16 mouse cellular contexts compared by ENCODE assay signal in the genomic region with DNA sequence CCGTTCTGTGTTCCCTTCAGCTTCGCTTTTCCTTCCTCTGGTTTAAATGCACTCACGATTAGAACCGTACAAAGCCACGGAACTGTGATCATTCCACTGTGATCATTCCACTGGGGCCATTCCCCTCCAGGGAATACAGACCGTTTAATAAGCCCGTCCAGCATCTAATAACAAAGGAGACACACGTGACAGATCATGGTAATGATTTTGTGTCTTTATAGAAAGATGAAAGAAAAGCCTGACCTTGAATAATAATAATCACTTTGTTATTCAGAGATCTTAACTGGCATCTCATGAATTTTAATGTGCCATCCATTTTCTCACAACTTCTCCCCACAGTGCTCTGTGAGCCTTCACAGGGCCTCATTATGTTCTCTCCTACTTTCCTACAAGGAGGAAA. TPM values are rescaled to one million over a fixed set of nuclear protein-coding genes. Genes with fewer than 3 reads are reported as not detected.
A peak's percentile ranks its signal among the peaks of the same experiment; 100 is the strongest.
DNase-seq lines count a peak whose midpoint lies in the region; ATAC-seq lines count a peak whose summit lies in the region.
"Had no signal": no experiment of that assay in that cellular context is flagged by ENCODE, and none has a peak within 500 bp of the region (broad histone marks: within the 10 kb centered on the region; RNA-seq: fewer than 3 reads in every experiment).

No protein-coding gene starts in this region.

- no peak for DNase-seq in neural tube, embryonic 11.5 days (ENCODE audit: low spot score)
- no peak for DNase-seq in neural tube, embryonic 10.5 days (ENCODE audit: extremely low spot score, low spot score)
- peak; percentile 69 for DNase-seq in forebrain, embryonic 14.5 days (ENCODE audit: low spot score)
- DNase-seq in adipocyte (ENCODE audit: low spot score), result no peak
- DNase-seq in cerebellum, postnatal 10 days, result no peak
- DNase-seq: adrenal gland, postnatal 36 days; cerebellum, postnatal 25 days; heart, adult 2 months had no signal

- no peak overlapping the region for H3K4me3 ChIP-seq in neural tube, embryonic 11.5 days (ENCODE audit: low read depth, low read length)
- H3K4me3 ChIP-seq in forebrain, embryonic 14.5 days (ENCODE audit: low read depth, low read length), result no peak overlapping the region
- no peak overlapping the region for H3K4me3 ChIP-seq in hindbrain, embryonic 16.5 days (ENCODE audit: low read length)
- H3K4me3 ChIP-seq in neural tube, embryonic 14.5 days (ENCODE audit: low read depth, low read length), result no peak overlapping the region
- H3K4me3 ChIP-seq: embryonic facial prominence, embryonic 12.5 days; heart, adult 2 months; limb, embryonic 12.5 days; liver, embryonic 15.5 days; stomach, embryonic 15.5 days had no signal

- no peaks in the 10 kb centered on the region for H3K36me3 ChIP-seq in neural tube, embryonic 11.5 days (ENCODE audit: control insufficient read depth, insufficient read depth, low read length)
- no peaks in the 10 kb centered on the region for H3K36me3 ChIP-seq in forebrain, embryonic 14.5 days (ENCODE audit: control insufficient read depth, insufficient read depth, low read length)
- no peaks in the 10 kb centered on the region for H3K36me3 ChIP-seq in hindbrain, embryonic 16.5 days (ENCODE audit: control insufficient read depth, insufficient read depth, low read length)
- no peaks in the 10 kb centered on the region for H3K36me3 ChIP-seq in neural tube, embryonic 14.5 days (ENCODE audit: control insufficient read depth, insufficient read depth, low read length)
- H3K36me3 ChIP-seq: embryonic facial prominence, embryonic 12.5 days; G1E; limb, embryonic 12.5 days; liver, embryonic 15.5 days; stomach, embryonic 15.5 days had no signal

- H3K4me2 ChIP-seq in neural tube, embryonic 11.5 days (ENCODE audit: low read depth), result no peak overlapping the region
- peak overlapping the region; percentile 12; the same call in 1 of the 2 replicates for H3K4me2 ChIP-seq in forebrain, embryonic 14.5 days (ENCODE audit: low read length)
- no peak overlapping the region; the same call in 1 of the 2 replicates for H3K4me2 ChIP-seq in hindbrain, embryonic 16.5 days (ENCODE audit: low read length)
- H3K4me2 ChIP-seq in neural tube, embryonic 14.5 days (ENCODE audit: low read depth, low read length), result no peak overlapping the region
- H3K4me2 ChIP-seq: embryonic facial prominence, embryonic 12.5 days; limb, embryonic 12.5 days; liver, embryonic 15.5 days; stomach, embryonic 15.5 days had no signal

- no peak for ATAC-seq in neural tube, embryonic 11.5 days (ENCODE audit: insufficient read depth, low FRiP score, low TSS enrichment)
- ATAC-seq in forebrain, embryonic 14.5 days, result peak; percentile 72
- ATAC-seq in hindbrain, embryonic 16.5 days, result no peak
- ATAC-seq in neural tube, embryonic 14.5 days (ENCODE audit: low read depth), result no peak
- ATAC-seq: inflammation-experienced regulatory T-cells, adult 6 months had no signal

- H3K27ac ChIP-seq in neural tube, embryonic 11.5 days (ENCODE audit: low read depth, low read length), result 0 out of 2 replicates have a peak overlapping the region, but pooled peaks have one; percentile 34
- H3K27ac ChIP-seq in forebrain, embryonic 14.5 days (ENCODE audit: low read depth, low read length), result peak overlapping the region; percentile 77
- 0 out of 2 replicates have a peak overlapping the region, but pooled peaks have one; percentile 9 for H3K27ac ChIP-seq in hindbrain, embryonic 16.5 days (ENCODE audit: low read depth, low read length)
- H3K27ac ChIP-seq in neural tube, embryonic 14.5 days (ENCODE audit: low read depth, low read length), result peak overlapping the region; percentile 2; the same call in 1 of the 2 replicates
- H3K27ac ChIP-seq: embryonic facial prominence, embryonic 12.5 days; heart, adult 2 months; limb, embryonic 12.5 days; liver, embryonic 15.5 days; stomach, embryonic 15.5 days had no signal

- 46% methylated on average over 8 of the region's 8 CpGs for WGBS in neural tube, embryonic 11.5 days
- WGBS in forebrain, embryonic 14.5 days, result 3% methylated on average over 8 of the region's 8 CpGs
- WGBS in hindbrain, embryonic 16.5 days, result 15% methylated on average over 8 of the region's 8 CpGs
- 15% methylated on average over 8 of the region's 8 CpGs for WGBS in neural tube, embryonic 14.5 days

- H3K9me3 ChIP-seq in neural tube, embryonic 11.5 days (ENCODE audit: control insufficient read depth, low read length), result no peaks in the 10 kb centered on the region
- H3K9me3 ChIP-seq in forebrain, embryonic 14.5 days (replicated peaks; ENCODE audit: control insufficient read depth, low read length), result no peaks in the 10 kb centered on the region
- no peaks in the 10 kb centered on the region for H3K9me3 ChIP-seq in hindbrain, embryonic 16.5 days (ENCODE audit: control insufficient read depth, low read length)
- H3K9me3 ChIP-seq in neural tube, embryonic 14.5 days (ENCODE audit: control insufficient read depth, low read length), result no peaks in the 10 kb centered on the region
- H3K9me3 ChIP-seq: embryonic facial prominence, embryonic 12.5 days; G1E; limb, embryonic 12.5 days; liver, embryonic 15.5 days; stomach, embryonic 15.5 days had no signal

- no peaks in the 10 kb centered on the region for H3K27me3 ChIP-seq in neural tube, embryonic 11.5 days (ENCODE audit: control insufficient read depth, insufficient read depth, low read length)
- H3K27me3 ChIP-seq in forebrain, embryonic 14.5 days (replicated peaks; ENCODE audit: control insufficient read depth, insufficient read depth, low read length), result no peaks in the 10 kb centered on the region
- no peaks in the 10 kb centered on the region for H3K27me3 ChIP-seq in hindbrain, embryonic 16.5 days (replicated peaks; ENCODE audit: control insufficient read depth, insufficient read depth, low read length)
- H3K27me3 ChIP-seq in neural tube, embryonic 14.5 days (ENCODE audit: control insufficient read depth, insufficient read depth, low read length), result no peaks in the 10 kb centered on the region
- H3K27me3 ChIP-seq: embryonic facial prominence, embryonic 12.5 days; limb, embryonic 12.5 days; stomach, embryonic 15.5 days had no signal

- H3K4me1 ChIP-seq in neural tube, embryonic 11.5 days (ENCODE audit: control insufficient read depth, insufficient read depth, low read length), result peaks cover 2% of the 10 kb centered on the region; the same call in 1 of the 2 replicates
- peaks cover 11% of the 10 kb centered on the region for H3K4me1 ChIP-seq in forebrain, embryonic 14.5 days (ENCODE audit: control insufficient read depth, insufficient read depth, low read length)
- H3K4me1 ChIP-seq in hindbrain, embryonic 16.5 days (ENCODE audit: control insufficient read depth, insufficient read depth, low read depth, low read length), result no peaks in the 10 kb centered on the region
- no peaks in the 10 kb centered on the region for H3K4me1 ChIP-seq in neural tube, embryonic 14.5 days (ENCODE audit: control insufficient read depth, insufficient read depth, low read length)
- H3K4me1 ChIP-seq: embryonic facial prominence, embryonic 12.5 days; limb, embryonic 12.5 days; liver, embryonic 15.5 days; stomach, embryonic 15.5 days had no signal

- H3K9ac ChIP-seq in neural tube, embryonic 11.5 days (ENCODE audit: low read length), result no peak overlapping the region; the same call in 1 of the 2 replicates
- peak overlapping the region; percentile 17; the same call in 1 of the 2 replicates for H3K9ac ChIP-seq in forebrain, embryonic 14.5 days (ENCODE audit: low read length)
- H3K9ac ChIP-seq in hindbrain, embryonic 16.5 days (ENCODE audit: low read depth, low read length), result no peak overlapping the region
- no peak overlapping the region for H3K9ac ChIP-seq in neural tube, embryonic 14.5 days (replicated peaks; ENCODE audit: low read depth, low read length)
- H3K9ac ChIP-seq: embryonic facial prominence, embryonic 12.5 days; limb, embryonic 12.5 days; liver, embryonic 15.5 days; stomach, embryonic 15.5 days had no signal

RNA-seq across cellular contexts. Expression of a gene that starts 12.0 kb away (rescaled TPM):
- 44.2 and 44.3 TPM in 2 replicates for polyA plus RNA-seq in neural tube, embryonic 11.5 days (2014; fragmentation: Nextera tagmentation; extraction: Ambion mirVana)
- polyA plus RNA-seq in forebrain, embryonic 14.5 days (2014; fragmentation: Nextera tagmentation; extraction: Ambion mirVana), result 33.2 and 34.1 TPM in 2 replicates
- 16.8 and 19.3 TPM in 2 replicates for polyA plus RNA-seq in hindbrain, embryonic 16.5 days (2015; fragmentation: Nextera tagmentation; extraction: Ambion mirVana)
- 19.3 and 21.9 TPM in 2 replicates for polyA plus RNA-seq in neural tube, embryonic 14.5 days (2014; fragmentation: Nextera tagmentation; extraction: Ambion mirVana)

Comparison
In these comparisons a context has a peak if more than half of its experiments do, and no peak if none do; other contexts are left out.
1. H3K27ac ChIP-seq: peak in every context shown above with its lines; median percentile 77 in forebrain, embryonic 14.5 days; 34 in neural tube, embryonic 11.5 days; 9 in hindbrain, embryonic 16.5 days; 2 in neural tube, embryonic 14.5 days.